Mouse (Mus musculus): Measurements from ENCODE around the gene Ehmt1.

GRCm38 (mm10) chr2:24925284-24925683 lies 5.9 kb upstream of the Ehmt1 start:
- TF ChIP-seq USF2 (IDR thresholded peaks at IDR 0.05; ENCODE audit: borderline replicate concordance in 1 of 2, insufficient read depth in 1 of 2, low read depth in 1 of 2, low read length in 2 of 2) (no peak), CTCF (IDR thresholded peaks at IDR 0.05 in 2 of 3, conservative IDR thresholded peaks at IDR 0.05 in 1 of 3; ENCODE audit: control insufficient read depth in 1 of 3, insufficient read depth in 1 of 3, low read depth in 2 of 3, low read length in 3 of 3, poor library complexity in 1 of 3, severe bottlenecking in 1 of 3) (no peak), UBTF (IDR thresholded peaks at IDR 0.05; ENCODE audit: borderline replicate concordance, insufficient read depth, low read depth, low read length) (no peak), EP300 (IDR thresholded peaks at IDR 0.05; ENCODE audit: low read depth in 1 of 2, low read length in 2 of 2) (no peak), MAX (IDR thresholded peaks at IDR 0.05; ENCODE audit: low read length) (no peak), RCOR1 (IDR thresholded peaks at IDR 0.05; ENCODE audit: low read depth, low read length) (no peak), POLR2A (IDR thresholded peaks at IDR 0.05; ENCODE audit: control insufficient read depth in 1 of 2, insufficient read depth in 1 of 2, low read depth in 1 of 2, low read length in 2 of 2, poor library complexity in 1 of 2) (no peak), ZNF384 (IDR thresholded peaks at IDR 0.05; ENCODE audit: low read depth, low read length) (no peak)

Measured in MEL (cell line).